Mouse (Mus musculus) liver, embryonic 14.5 days (tissue): ENCODE measurements around the gene Prkg1. TPM values are rescaled to one million over a fixed set of nuclear protein-coding genes. Genes with fewer than 3 reads are reported as not detected.
"Not testable (repeated sequence)": the region's sequence is repeated elsewhere in the genome, so short reads cannot be mapped to it uniquely, and the experiment has no call there.

ENCODE experiments used
- ATAC-seq: fragments of 200-750 bp; cut with Nextera tagmentation; 2 replicates; pipeline ENCODE4 v1.8.0; 2017; ENCODE audit warnings: moderate number of reproducible peaks, mild to moderate bottlenecking, moderate library complexity; ENCODE audit not compliant: insufficient read depth
- DNase-seq, 3 experiments: peaks; one replicate each; pipeline ENCODE4 v3.0.0-alpha.2; 2012 to 2013; ENCODE audit warnings: low read depth in 3 of 3, low spot score in 3 of 3
- H3K27ac ChIP-seq: fragments of 300-500 bp; sonication (generic); 2 replicates; pipeline ENCODE4 v1.5.1; 2014; ENCODE audit warnings: moderate library complexity, mild to moderate bottlenecking, control low read depth, inconsistent platforms
- H3K27me3 ChIP-seq: fragments of 300-500 bp; sonication (generic); 2 replicates; pipeline ENCODE4 v1.6.1; 2014; ENCODE audit warnings: mild to moderate bottlenecking, low read length, moderate library complexity; ENCODE audit not compliant: control insufficient read depth, insufficient read depth
- H3K36me3 ChIP-seq: fragments of 300-500 bp; sonication (generic); replicated peaks from 2 replicates; pipeline ENCODE4 v1.6.1; 2014; ENCODE audit warnings: low read depth; ENCODE audit not compliant: control insufficient read depth, insufficient read depth
- H3K4me1 ChIP-seq, 2 experiments: fragments of 200-500 bp in 1 of 2; fragments of 300-500 bp in 1 of 2; sonication (generic) in 1 of 2; replicated peaks; 2 replicates each; pipeline ENCODE4 v1.6.1; 2012 to 2014; ENCODE audit warnings: antibody characterized with exemption in 1 of 2, inconsistent platforms in 1 of 2, low read length in 1 of 2; ENCODE audit not compliant: control insufficient read depth in 2 of 2, insufficient read depth in 2 of 2
- H3K4me2 ChIP-seq: fragments of 300-500 bp; sonication (generic); 2 replicates; pipeline ENCODE4 v1.6.1; 2014; ENCODE audit warnings: low read depth, mild to moderate bottlenecking, control low read depth, moderate library complexity
- H3K4me3 ChIP-seq, 2 experiments: fragments of 200-500 bp in 1 of 2; fragments of 300-500 bp in 1 of 2; sonication (generic) in 1 of 2; 2 replicates each; pipeline ENCODE4 v1.5.1; 2012 to 2014; ENCODE audit warnings: low read depth in 2 of 2, low read length in 2 of 2, mild to moderate bottlenecking in 2 of 2, control low read depth in 1 of 2, inconsistent platforms in 1 of 2, moderate library complexity in 1 of 2; ENCODE audit not compliant: insufficient read depth in 1 of 2
- H3K9ac ChIP-seq: fragments of 300-500 bp; sonication (generic); replicated peaks from 2 replicates; pipeline ENCODE4 v1.6.1; 2014; ENCODE audit warnings: mild to moderate bottlenecking, control low read depth, moderate library complexity
- H3K9me3 ChIP-seq: fragments of 300-500 bp; sonication (generic); 2 replicates; pipeline ENCODE4 v1.6.1; 2016; ENCODE audit warnings: low read length, mixed read lengths; ENCODE audit not compliant: control insufficient read depth
- CTCF ChIP-seq: IDR thresholded peaks from 2 replicates; pipeline ENCODE4 v1.5.1; 2016; ENCODE audit warnings: antibody characterized with exemption, low read depth, control low read depth
- EP300 ChIP-seq: IDR thresholded peaks from 2 replicates; pipeline ENCODE4 v1.6.1; 2016; ENCODE audit warnings: antibody characterized with exemption, low read depth
- WGBS: fragments of 180-500 bp; shearing (Covaris S2); extraction: QIAGEN DNeasy Blood & Tissue Kit; methylation state at CpG from one replicate; pipeline ENCODE4 v1.1.7; 2014; ENCODE audit not compliant: insufficient replicate concordance; 5-methylcytosine and 5-hydroxymethylcytosine counted together
- polyA plus RNA-seq, 2 experiments: library from polyadenylated mRNA; depleted of rRNA in 1 of 2; stranded (reverse) in 1 of 2; unstranded in 1 of 2; fragments of >200 nt; fragmentation: Nextera tagmentation in 1 of 2; extraction: Ambion mirVana in 1 of 2; gene quantifications; 2 replicates each; pipeline versions ENCODE4 v1.2.1 to v1.2.3; 2012 to 2014

Prkg1 gene
- polyA plus RNA-seq, 2 experiments = 0.47 to 0.50 TPM

GRCm38 (mm10) chr19:30549044-30549853, 1215.6 kb downstream of the Prkg1 start, which contains the start of gene Dkk1:
TSS of gene Dkk1 (minus strand) at chr19:30549665.
- Histone ChIP-seq H3K9ac (no peak within 1 kb of the TSS), H3K9me3 (no peaks in the 10 kb centered on the region), H3K36me3 (no peaks in the 10 kb centered on the region), H3K27ac (no peak within 1 kb of the TSS), H3K4me1 (no peaks in the 10 kb centered on the region), H3K4me3 (peak within 1 kb of the TSS in 1 of 2 experiments; percentile 32; a peak in 2 of 4 replicates), H3K4me2 (peak within 1 kb of the TSS; percentile 41), H3K27me3 (peaks cover 39% of the 10 kb centered on the region)
- ATAC-seq = no peak
- DNase-seq = no peak
- WGBS = 1% methylated on average over 26 of the region's 26 CpGs
- TF ChIP-seq CTCF (peak; percentile 38), EP300 (no peak)

- H3K36me3 ChIP-seq = no peaks in the 10 kb centered on the region
- TF ChIP-seq CTCF (no peak), EP300 (no peak)
- H3K9me3 ChIP-seq = no peaks in the 10 kb centered on the region
- ATAC-seq = no peak
- H3K4me1 ChIP-seq = no peaks in the 10 kb centered on the region
- H3K27me3 ChIP-seq = peaks cover 39% of the 10 kb centered on the region
- peak overlapping the region; percentile 41; the same call in 1 of the 2 replicates for H3K4me2 ChIP-seq
- 2% methylated on average over 23 of the region's 23 CpGs for WGBS
- H3K9ac ChIP-seq = no peak overlapping the region
- H3K4me3 ChIP-seq = no peak overlapping the region
- no peak for DNase-seq
- H3K27ac ChIP-seq = no peak overlapping the region
Measured at GRCm38 (mm10) chr19:30548411-30549043, 1216.3 kb downstream of the Prkg1 start.

- H3K27ac ChIP-seq, DNase-seq, H3K4me1 ChIP-seq, H3K9me3 ChIP-seq, H3K9ac ChIP-seq, ATAC-seq, H3K27me3 ChIP-seq, H3K36me3 ChIP-seq: not testable (repeated sequence)
- Histone ChIP-seq H3K4me3 (peak overlapping the region in 1 of 2 experiments; percentile 27; a peak in 1 of 4 replicates), H3K4me2 (peak overlapping the region; percentile 38)
- 2% methylated on average over 41 of the region's 44 CpGs for WGBS
Measured at GRCm38 (mm10) chr19:30539365-30539941, 1225.4 kb downstream of the Prkg1 start.

GRCm38 (mm10) chr19:30516771-30517170, 1248.1 kb downstream of the Prkg1 start:
- DNase-seq (no peak), ATAC-seq (no peak)
- no peaks in the 10 kb centered on the region; a peak in 1 of 4 replicates for H3K4me1 ChIP-seq
- no peak overlapping the region for H3K4me3 ChIP-seq
- H3K9ac ChIP-seq = no peak overlapping the region
- H3K4me2 ChIP-seq = no peak overlapping the region
- 60% methylated on average over 6 of the region's 6 CpGs for WGBS
- no peaks in the 10 kb centered on the region for H3K36me3 ChIP-seq
- no peaks in the 10 kb centered on the region for H3K27me3 ChIP-seq
- TF ChIP-seq EP300 (no peak), CTCF (no peak)
- H3K9me3 ChIP-seq = no peaks in the 10 kb centered on the region
- H3K27ac ChIP-seq = no peak overlapping the region

Other genes with a start within 250 kb of the Prkg1 start
- gene A1cf, start 103.7 kb upstream of the Prkg1 start, polyA plus RNA-seq (2012; rRNA removed) = 4.8 and 6.3 TPM in 2 replicates
- gene A1cf, start 103.7 kb upstream of the Prkg1 start, polyA plus RNA-seq (2014; fragmentation: Nextera tagmentation; extraction: Ambion mirVana) = 3.4 and 5.2 TPM in 2 replicates